ENCODE assay signal across 14 mouse cellular contexts in genomic region chr8:84073230-84073976, GRCm38 (mm10). TPM values are rescaled to one million over a fixed set of nuclear protein-coding genes. Genes with fewer than 3 reads are reported as not detected.
DNase-seq lines count a peak whose midpoint lies in the region; ATAC-seq and TF ChIP-seq lines count a peak whose summit lies in the region.
"Had no signal": no experiment of that assay in that cellular context is flagged by ENCODE, and none has a peak within 500 bp of the region (broad histone marks: within the 10 kb centered on the region; RNA-seq: fewer than 3 reads in every experiment).

No protein-coding gene starts in this region.

- no peak for TF ChIP-seq CTCF in heart, adult 2 months (IDR thresholded peaks at IDR 0.05)

- no peaks in the 10 kb centered on the region for H3K79me2 ChIP-seq in heart, adult 2 months (replicated peaks; ENCODE audit: control insufficient read depth, insufficient read depth, low read length)

- H3K36me3 ChIP-seq in heart, adult 2 months (ENCODE audit: control insufficient read depth, insufficient read depth, low read length): no peaks in the 10 kb centered on the region
- 0 out of 2 replicates have a peak, but pooled peaks cover 2% of the 10 kb centered on the region for H3K36me3 ChIP-seq in forebrain, embryonic 16.5 days (ENCODE audit: control insufficient read depth, insufficient read depth)
- peaks cover 35% of the 10 kb centered on the region for H3K36me3 ChIP-seq in midbrain, embryonic 14.5 days (ENCODE audit: control insufficient read depth, insufficient read depth, low read length)
- H3K36me3 ChIP-seq in limb, embryonic 10.5 days: peaks cover 46% of the 10 kb centered on the region

- H3K4me1 ChIP-seq in heart, adult 2 months (ENCODE audit: control insufficient read depth, insufficient read depth, low read length): peaks cover 27% of the 10 kb centered on the region
- peaks cover 39% of the 10 kb centered on the region for H3K4me1 ChIP-seq in forebrain, embryonic 16.5 days (replicated peaks; ENCODE audit: control insufficient read depth, insufficient read depth, low read length)
- peaks cover 20% of the 10 kb centered on the region for H3K4me1 ChIP-seq in midbrain, embryonic 14.5 days (ENCODE audit: control insufficient read depth, insufficient read depth, low read length)
- H3K4me1 ChIP-seq in limb, embryonic 10.5 days: peaks cover 58% of the 10 kb centered on the region

- H3K9ac ChIP-seq in heart, adult 2 months (ENCODE audit: low read depth, low read length): no peak overlapping the region
- peak overlapping the region; percentile 42 for H3K9ac ChIP-seq in forebrain, embryonic 16.5 days (replicated peaks; ENCODE audit: low read depth, low read length)
- H3K9ac ChIP-seq in midbrain, embryonic 14.5 days (replicated peaks; ENCODE audit: low read length): no peak overlapping the region; the same call in 1 of the 2 replicates
- H3K9ac ChIP-seq: embryonic facial prominence, embryonic 15.5 days had no signal

- DNase-seq in heart, adult 11 months: peak; percentile 74
- DNase-seq in heart, adult 2 months: no peak
- peak; percentile 89 for DNase-seq in CD4-positive, CD25-positive, alpha-beta regulatory T cell, adult 2 months (ENCODE audit: low read depth, low spot score)
- peak; percentile 57 for DNase-seq in midbrain, embryonic 14.5 days
- DNase-seq in limb, embryonic 10.5 days (ENCODE audit: low spot score): no peak
- no peak for DNase-seq in cerebellum, adult 8-10 months
- DNase-seq in heart, adult 8-10 months (ENCODE audit: low spot score): no peak
- DNase-seq: cerebellum, adult 11-12 months; heart, adult 18-20 months; spleen, adult 18-20 months had no signal

- H3K4me3 ChIP-seq in heart, adult 2 months: no peak overlapping the region
- no peak overlapping the region for H3K4me3 ChIP-seq in forebrain, embryonic 16.5 days (replicated peaks; ENCODE audit: low read length)
- no peak overlapping the region for H3K4me3 ChIP-seq in midbrain, embryonic 14.5 days (replicated peaks; ENCODE audit: low read depth, low read length)
- no peak overlapping the region for H3K4me3 ChIP-seq in limb, embryonic 10.5 days
- H3K4me3 ChIP-seq: embryonic facial prominence, embryonic 15.5 days had no signal

- no peak for TF ChIP-seq EP300 in heart, adult 2 months (IDR thresholded peaks at IDR 0.05; ENCODE audit: insufficient read depth, low read depth, low read length)

- no peak for TF ChIP-seq POLR2A in heart, adult 2 months (IDR thresholded peaks at IDR 0.05; ENCODE audit: insufficient read depth, low read depth, low read length)

- no peak overlapping the region for H3K27ac ChIP-seq in heart, adult 2 months
- H3K27ac ChIP-seq in forebrain, embryonic 16.5 days (ENCODE audit: low read length): peak overlapping the region; percentile 75
- peak overlapping the region; percentile 73 for H3K27ac ChIP-seq in midbrain, embryonic 14.5 days (replicated peaks; ENCODE audit: low read depth, low read length)
- H3K27ac ChIP-seq in limb, embryonic 10.5 days: no peak overlapping the region
- H3K27ac ChIP-seq: embryonic facial prominence, embryonic 15.5 days had no signal

- intact Hi-C loops in heart, adult 2 months (cut with DNase I): no loop called here

- WGBS in heart, adult 2 months: 63% methylated on average over 9 of the region's 10 CpGs
- 50% methylated on average over 10 of the region's 10 CpGs for WGBS in forebrain, embryonic 16.5 days
- WGBS in midbrain, embryonic 14.5 days: 33% methylated on average over 10 of the region's 10 CpGs
- 69% methylated on average over 10 of the region's 10 CpGs for WGBS in limb, embryonic 10.5 days

- H3K9me3 ChIP-seq in forebrain, embryonic 16.5 days (ENCODE audit: control insufficient read depth, low read length): no peaks in the 10 kb centered on the region
- H3K9me3 ChIP-seq in midbrain, embryonic 14.5 days (ENCODE audit: control insufficient read depth, low read length): no peaks in the 10 kb centered on the region
- H3K9me3 ChIP-seq in limb, embryonic 10.5 days (replicated peaks): no peaks in the 10 kb centered on the region
- H3K9me3 ChIP-seq: embryonic facial prominence, embryonic 15.5 days had no signal

- no peaks in the 10 kb centered on the region for H3K27me3 ChIP-seq in heart, adult 2 months (ENCODE audit: control insufficient read depth, insufficient read depth, low read length)
- H3K27me3 ChIP-seq in forebrain, embryonic 16.5 days (replicated peaks; ENCODE audit: control insufficient read depth, insufficient read depth, low read length): no peaks in the 10 kb centered on the region
- H3K27me3 ChIP-seq in midbrain, embryonic 14.5 days (ENCODE audit: control insufficient read depth, insufficient read depth, low read length): no peaks in the 10 kb centered on the region
- no peaks in the 10 kb centered on the region for H3K27me3 ChIP-seq in limb, embryonic 10.5 days (ENCODE audit: low read depth, poor library complexity, severe bottlenecking)
- H3K27me3 ChIP-seq: embryonic facial prominence, embryonic 15.5 days had no signal

- peak overlapping the region; percentile 10 for H3K4me2 ChIP-seq in forebrain, embryonic 16.5 days (ENCODE audit: low read length)
- 0 out of 2 replicates have a peak overlapping the region, but pooled peaks have one; percentile 18 for H3K4me2 ChIP-seq in midbrain, embryonic 14.5 days (ENCODE audit: low read length)
- H3K4me2 ChIP-seq: embryonic facial prominence, embryonic 15.5 days had no signal

- peak; percentile 66 for ATAC-seq in forebrain, embryonic 16.5 days
- ATAC-seq in midbrain, embryonic 14.5 days (ENCODE audit: low FRiP score, low TSS enrichment): no peak

RNA-seq across cellular contexts. Expression of gene Rfx1, which starts 6.8 kb away (rescaled TPM):
- 1 to 10 TPM; 8.8 to 9.5 TPM for total RNA-seq in heart, adult 2 months (2021)
- 9.5 and 11.0 TPM in 2 replicates for polyA plus RNA-seq in heart, adult 2 months (2012; rRNA removed)
- polyA plus RNA-seq in forebrain, embryonic 16.5 days (2015; fragmentation: Nextera tagmentation; extraction: Ambion mirVana): 8.7 and 11.3 TPM in 2 replicates
- 11.2 and 12.2 TPM in 2 replicates for polyA plus RNA-seq in midbrain, embryonic 14.5 days (2014; fragmentation: Nextera tagmentation; extraction: Ambion mirVana)
- 9.5 and 11.3 TPM in 2 replicates for polyA plus RNA-seq in limb, embryonic 10.5 days (2016; fragmentation: Nextera tagmentation; extraction: Ambion mirVana)
- 10 to 100 TPM in 1 of 4 experiments, 1 to 10 TPM in 3; 6.7 to 10.0 (median 9.2) TPM for total RNA-seq in heart, adult 8-10 months (2022)

RNA-seq across cellular contexts. Expression of gene Gm10643, which starts 8.5 kb away (rescaled TPM):
- total RNA-seq in heart, adult 2 months (2021): 1 to 10 TPM; 3.6 to 4.8 TPM
- 1.7 and 2.1 TPM in 2 replicates for polyA plus RNA-seq in heart, adult 2 months (2012; rRNA removed)
- polyA plus RNA-seq in forebrain, embryonic 16.5 days (2015; fragmentation: Nextera tagmentation; extraction: Ambion mirVana): 1.0 and 1.1 TPM in 2 replicates
- polyA plus RNA-seq in midbrain, embryonic 14.5 days (2014; fragmentation: Nextera tagmentation; extraction: Ambion mirVana): 1.5 and 2.4 TPM in 2 replicates
- 0.88 and 1.0 TPM in 2 replicates for polyA plus RNA-seq in limb, embryonic 10.5 days (2016; fragmentation: Nextera tagmentation; extraction: Ambion mirVana)
- 1 to 10 TPM; 4.6 to 7.5 (median 5.4) TPM for total RNA-seq in heart, adult 8-10 months (2022)

RNA-seq across cellular contexts. Expression of gene Rln3, which starts 28.6 kb away (rescaled TPM):
- total RNA-seq in heart, adult 2 months (2021): not detected
- polyA plus RNA-seq in heart, adult 2 months (2012; rRNA removed): not detected in 2 replicates
- not detected in 2 replicates for polyA plus RNA-seq in forebrain, embryonic 16.5 days (2015; fragmentation: Nextera tagmentation; extraction: Ambion mirVana)
- polyA plus RNA-seq in midbrain, embryonic 14.5 days (2014; fragmentation: Nextera tagmentation; extraction: Ambion mirVana): 1.2 TPM in 1 of 2 replicates, not detected in the other
- polyA plus RNA-seq in limb, embryonic 10.5 days (2016; fragmentation: Nextera tagmentation; extraction: Ambion mirVana): not detected in 2 replicates
- not detected for total RNA-seq in heart, adult 8-10 months (2022)
- total RNA-seq: heart, adult 18-20 months; left cerebral cortex, postnatal 14 days; neutrophil, adult 5-6 weeks had no signal
- polyA plus RNA-seq: embryonic facial prominence, embryonic 15.5 days had no signal

RNA-seq across cellular contexts. Expression of gene Il27ra, which starts 31.0 kb away (rescaled TPM):
- total RNA-seq in heart, adult 2 months (2021): 1 to 10 TPM; 3.2 to 3.7 TPM
- 4.1 and 4.6 TPM in 2 replicates for polyA plus RNA-seq in heart, adult 2 months (2012; rRNA removed)
- polyA plus RNA-seq in forebrain, embryonic 16.5 days (2015; fragmentation: Nextera tagmentation; extraction: Ambion mirVana): 0.65 and 0.79 TPM in 2 replicates
- polyA plus RNA-seq in midbrain, embryonic 14.5 days (2014; fragmentation: Nextera tagmentation; extraction: Ambion mirVana): 0.16 and 0.33 TPM in 2 replicates
- polyA plus RNA-seq in limb, embryonic 10.5 days (2016; fragmentation: Nextera tagmentation; extraction: Ambion mirVana): 0.40 and 0.58 TPM in 2 replicates
- 1 to 10 TPM; 2.7 to 4.5 (median 3.1) TPM for total RNA-seq in heart, adult 8-10 months (2022)

RNA-seq across cellular contexts. Expression of gene Dcaf15, which starts 31.2 kb away (rescaled TPM):
- total RNA-seq in heart, adult 2 months (2021): 1 to 10 TPM; 5.9 to 7.6 TPM
- 17.0 and 18.4 TPM in 2 replicates for polyA plus RNA-seq in heart, adult 2 months (2012; rRNA removed)
- polyA plus RNA-seq in forebrain, embryonic 16.5 days (2015; fragmentation: Nextera tagmentation; extraction: Ambion mirVana): 16.0 and 20.6 TPM in 2 replicates
- polyA plus RNA-seq in midbrain, embryonic 14.5 days (2014; fragmentation: Nextera tagmentation; extraction: Ambion mirVana): 19.9 and 26.0 TPM in 2 replicates
- 20.2 and 20.8 TPM in 2 replicates for polyA plus RNA-seq in limb, embryonic 10.5 days (2016; fragmentation: Nextera tagmentation; extraction: Ambion mirVana)
- 1 to 10 TPM; 6.3 to 8.2 (median 8.0) TPM for total RNA-seq in heart, adult 8-10 months (2022)

Comparison
In these comparisons a context has a peak if more than half of its experiments do, and no peak if none do; other contexts are left out.
1. DNase-seq: peak in heart, adult 11 months (single experiment), CD4-positive, CD25-positive, alpha-beta regulatory T cell, adult 2 months (single experiment) and midbrain, embryonic 14.5 days (single experiment); none in heart, adult 2 months (0 of 2), limb, embryonic 10.5 days (single experiment), cerebellum, adult 8-10 months (single experiment) and heart, adult 8-10 months (single experiment).
2. H3K27ac ChIP-seq: peak in forebrain, embryonic 16.5 days (single experiment) and midbrain, embryonic 14.5 days (single experiment); none in heart, adult 2 months (single experiment) and limb, embryonic 10.5 days (single experiment).